Mouse (Mus musculus): ENCODE data around the gene Kcnj11. TPM values are rescaled to one million over a fixed set of nuclear protein-coding genes. Genes with fewer than 3 reads are reported as not detected.

Gene Kcnj11
- polyA plus RNA-seq, 1 experiment from 2014 or later, result 0.06 TPM

GRCm38 (mm10) chr7:46076844-46077243 is 23.7 kb downstream of the Kcnj11 start:
- Histone ChIP-seq H3K27me3 (ENCODE audit: control insufficient read depth, insufficient read depth, low read depth, low read length) (no peaks in the 10 kb centered on the region), H3K4me1 (ENCODE audit: control insufficient read depth, low read depth, low read length) (no peaks in the 10 kb centered on the region), H3K36me3 (ENCODE audit: control insufficient read depth, insufficient read depth) (peaks cover 22% of the 10 kb centered on the region), H3K4me3 (ENCODE audit: low read depth, low read length) (no peak overlapping the region), H3K9me3 (replicated peaks; ENCODE audit: control insufficient read depth, low read length) (no peaks in the 10 kb centered on the region), H3K9ac (ENCODE audit: low read depth, low read length) (no peak overlapping the region), H3K27ac (ENCODE audit: low read length) (no peak overlapping the region), H3K4me2 (ENCODE audit: low read depth, low read length) (no peak overlapping the region)
- 72% methylated on average over 7 of the region's 7 CpGs for WGBS (ENCODE audit: insufficient replicate concordance)
- no peak for ATAC-seq (ENCODE audit: low read depth)

- WGBS (ENCODE audit: insufficient replicate concordance), result 87% methylated on average over 8 of the region's 8 CpGs
- peaks cover 33% of the 10 kb centered on the region for H3K36me3 ChIP-seq (ENCODE audit: control insufficient read depth, insufficient read depth)
These were observed 31.7 kb downstream of the Kcnj11 start for GRCm38 (mm10) chr7:46068831-46069230.

GRCm38 (mm10) chr7:46063296-46063695 is 37.3 kb downstream of the Kcnj11 start:
- no peak for ATAC-seq (ENCODE audit: low read depth)
- H3K27me3 ChIP-seq (ENCODE audit: control insufficient read depth, insufficient read depth, low read depth, low read length), result no peaks in the 10 kb centered on the region
- H3K4me3 ChIP-seq (ENCODE audit: low read depth, low read length), result no peak overlapping the region
- no peak overlapping the region for H3K4me2 ChIP-seq (ENCODE audit: low read depth, low read length)
- H3K36me3 ChIP-seq (ENCODE audit: control insufficient read depth, insufficient read depth), result peaks cover 3% of the 10 kb centered on the region
- H3K4me1 ChIP-seq (ENCODE audit: control insufficient read depth, low read depth, low read length), result no peaks in the 10 kb centered on the region
- 82% methylated on average over 6 of the region's 6 CpGs for WGBS (ENCODE audit: insufficient replicate concordance)
- no peak overlapping the region for H3K9ac ChIP-seq (ENCODE audit: low read depth, low read length)
- H3K27ac ChIP-seq (ENCODE audit: low read length), result no peak overlapping the region
- no peaks in the 10 kb centered on the region for H3K9me3 ChIP-seq (replicated peaks; ENCODE audit: control insufficient read depth, low read length)

More at GRCm38 (mm10) chr7:46068831-46069230, 31.7 kb downstream of the Kcnj11 start:
- H3K27me3 ChIP-seq (ENCODE audit: control insufficient read depth, insufficient read depth, low read depth, low read length), result no peaks in the 10 kb centered on the region
- no peak overlapping the region for H3K4me2 ChIP-seq (ENCODE audit: low read depth, low read length)
- no peaks in the 10 kb centered on the region for H3K4me1 ChIP-seq (ENCODE audit: control insufficient read depth, low read depth, low read length)
- H3K27ac ChIP-seq (ENCODE audit: low read length), result no peak overlapping the region
- no peak overlapping the region for H3K4me3 ChIP-seq (ENCODE audit: low read depth, low read length)
- ATAC-seq (ENCODE audit: low read depth), result no peak
- H3K9ac ChIP-seq (ENCODE audit: low read depth, low read length), result no peak overlapping the region
- no peaks in the 10 kb centered on the region for H3K9me3 ChIP-seq (replicated peaks; ENCODE audit: control insufficient read depth, low read length)

- Histone ChIP-seq H3K27me3 (ENCODE audit: control insufficient read depth, insufficient read depth, low read depth, low read length) (no peaks in the 10 kb centered on the region), H3K4me3 (ENCODE audit: low read depth, low read length) (no peak overlapping the region), H3K27ac (ENCODE audit: low read length) (no peak overlapping the region), H3K36me3 (ENCODE audit: control insufficient read depth, insufficient read depth) (peaks cover 3% of the 10 kb centered on the region), H3K4me1 (ENCODE audit: control insufficient read depth, low read depth, low read length) (no peaks in the 10 kb centered on the region), H3K9ac (ENCODE audit: low read depth, low read length) (no peak overlapping the region), H3K4me2 (ENCODE audit: low read depth, low read length) (no peak overlapping the region), H3K9me3 (replicated peaks; ENCODE audit: control insufficient read depth, low read length) (no peaks in the 10 kb centered on the region)
- ATAC-seq (ENCODE audit: low read depth), result no peak
- 82% methylated on average over 16 of the region's 16 CpGs for WGBS (ENCODE audit: insufficient replicate concordance)
These were observed 39.0 kb downstream of the Kcnj11 start for GRCm38 (mm10) chr7:46061614-46062013.

GRCm38 (mm10) chr7:46060688-46061087 is 39.9 kb downstream of the Kcnj11 start:
- Histone ChIP-seq H3K9me3 (replicated peaks; ENCODE audit: control insufficient read depth, low read length) (no peaks in the 10 kb centered on the region), H3K27ac (ENCODE audit: low read length) (no peak overlapping the region), H3K36me3 (ENCODE audit: control insufficient read depth, insufficient read depth) (no peaks in the 10 kb centered on the region; the same call in none of the 2 replicates), H3K4me3 (ENCODE audit: low read depth, low read length) (no peak overlapping the region), H3K4me2 (ENCODE audit: low read depth, low read length) (no peak overlapping the region), H3K27me3 (ENCODE audit: control insufficient read depth, insufficient read depth, low read depth, low read length) (no peaks in the 10 kb centered on the region), H3K4me1 (ENCODE audit: control insufficient read depth, low read depth, low read length) (no peaks in the 10 kb centered on the region), H3K9ac (ENCODE audit: low read depth, low read length) (no peak overlapping the region)
- ATAC-seq (ENCODE audit: low read depth), result no peak
- WGBS (ENCODE audit: insufficient replicate concordance), result 77% methylated on average over 8 of the region's 8 CpGs

GRCm38 (mm10) chr7:46058882-46059281 is 41.7 kb downstream of the Kcnj11 start:
- H3K9ac ChIP-seq (ENCODE audit: low read depth, low read length), result no peak overlapping the region
- H3K36me3 ChIP-seq (ENCODE audit: control insufficient read depth, insufficient read depth), result peaks cover 8% of the 10 kb centered on the region
- no peak overlapping the region for H3K4me2 ChIP-seq (ENCODE audit: low read depth, low read length)
- H3K4me3 ChIP-seq (ENCODE audit: low read depth, low read length), result 0 out of 2 replicates have a peak overlapping the region, but pooled peaks have one; percentile 12
- no peaks in the 10 kb centered on the region for H3K9me3 ChIP-seq (replicated peaks; ENCODE audit: control insufficient read depth, low read length)
- H3K4me1 ChIP-seq (ENCODE audit: control insufficient read depth, low read depth, low read length), result no peaks in the 10 kb centered on the region
- WGBS (ENCODE audit: insufficient replicate concordance), result 76% methylated on average over 11 of the region's 11 CpGs
- no peak overlapping the region for H3K27ac ChIP-seq (ENCODE audit: low read length)
- no peaks in the 10 kb centered on the region for H3K27me3 ChIP-seq (ENCODE audit: control insufficient read depth, insufficient read depth, low read depth, low read length)
- no peak for ATAC-seq (ENCODE audit: low read depth)

GRCm38 (mm10) chr7:46053566-46053965 is 47.0 kb downstream of the Kcnj11 start:
- H3K36me3 ChIP-seq (ENCODE audit: control insufficient read depth, insufficient read depth), result peaks cover 22% of the 10 kb centered on the region
- WGBS (ENCODE audit: insufficient replicate concordance), result 75% methylated on average over 3 of the region's 3 CpGs
- no peaks in the 10 kb centered on the region for H3K9me3 ChIP-seq (replicated peaks; ENCODE audit: control insufficient read depth, low read length)
- no peak overlapping the region for H3K4me2 ChIP-seq (ENCODE audit: low read depth, low read length)
- H3K4me1 ChIP-seq (ENCODE audit: control insufficient read depth, low read depth, low read length), result no peaks in the 10 kb centered on the region
- H3K9ac ChIP-seq (ENCODE audit: low read depth, low read length), result no peak overlapping the region
- no peaks in the 10 kb centered on the region for H3K27me3 ChIP-seq (ENCODE audit: control insufficient read depth, insufficient read depth, low read depth, low read length)
- no peak overlapping the region for H3K27ac ChIP-seq (ENCODE audit: low read length)
- H3K4me3 ChIP-seq (ENCODE audit: low read depth, low read length), result no peak overlapping the region
- no peak for ATAC-seq (ENCODE audit: low read depth)

- 69% methylated on average over 4 of the region's 4 CpGs for WGBS (ENCODE audit: insufficient replicate concordance)
- no peaks in the 10 kb centered on the region for H3K27me3 ChIP-seq (ENCODE audit: control insufficient read depth, insufficient read depth, low read depth, low read length)
- ATAC-seq (ENCODE audit: low read depth), result no peak
- H3K36me3 ChIP-seq (ENCODE audit: control insufficient read depth, insufficient read depth), result peaks cover 22% of the 10 kb centered on the region
- H3K4me3 ChIP-seq (ENCODE audit: low read depth, low read length), result no peak overlapping the region
- no peak overlapping the region for H3K4me2 ChIP-seq (ENCODE audit: low read depth, low read length)
- H3K27ac ChIP-seq (ENCODE audit: low read length), result no peak overlapping the region
- H3K9ac ChIP-seq (ENCODE audit: low read depth, low read length), result no peak overlapping the region
- H3K4me1 ChIP-seq (ENCODE audit: control insufficient read depth, low read depth, low read length), result no peaks in the 10 kb centered on the region
- H3K9me3 ChIP-seq (replicated peaks; ENCODE audit: control insufficient read depth, low read length), result no peaks in the 10 kb centered on the region
These were observed 48.3 kb downstream of the Kcnj11 start for GRCm38 (mm10) chr7:46052161-46052821.

GRCm38 (mm10) chr7:46049981-46050380 is 50.6 kb downstream of the Kcnj11 start:
- peaks cover 37% of the 10 kb centered on the region for H3K36me3 ChIP-seq (ENCODE audit: control insufficient read depth, insufficient read depth)

More at GRCm38 (mm10) chr7:46049981-46050380, 50.6 kb downstream of the Kcnj11 start:
- Histone ChIP-seq H3K4me2 (ENCODE audit: low read depth, low read length) (no peak overlapping the region), H3K9me3 (replicated peaks; ENCODE audit: control insufficient read depth, low read length) (no peaks in the 10 kb centered on the region), H3K27me3 (ENCODE audit: control insufficient read depth, insufficient read depth, low read depth, low read length) (no peaks in the 10 kb centered on the region), H3K4me1 (ENCODE audit: control insufficient read depth, low read depth, low read length) (no peaks in the 10 kb centered on the region), H3K9ac (ENCODE audit: low read depth, low read length) (no peak overlapping the region), H3K4me3 (ENCODE audit: low read depth, low read length) (no peak overlapping the region), H3K27ac (ENCODE audit: low read length) (no peak overlapping the region)
- ATAC-seq (ENCODE audit: low read depth), result no peak
- WGBS (ENCODE audit: insufficient replicate concordance), result 85% methylated on average over 7 of the region's 7 CpGs

Data from liver, embryonic 16.5 days (tissue).